Mouse (Mus musculus) left cerebral cortex, postnatal 36 days (tissue): ENCODE results near the gene Ripor3. TPM values are rescaled to one million over a fixed set of nuclear protein-coding genes. Genes with fewer than 3 reads are reported as not detected.

Experiments used
- DNase-seq, 2 experiments: peaks; one replicate each; pipeline ENCODE4 v3.0.0; 2021 to 2022; ENCODE audit warnings: low spot score in 2 of 2, mixed read lengths in 1 of 2
- intact Hi-C: fragments of 180-260 bp; cut with DNase I; formaldehyde crosslinking; loops from one replicate; pipeline ENCODE4 v1.15.1; 2025
- total RNA-seq, 2 experiments: library from RNA; stranded (reverse); gene quantifications; 2 replicates each; pipeline ENCODE4 v1.2.3; 2021

Ripor3 gene
- total RNA-seq, 2 experiments from 2014 or later = 0.32 to 1.7 TPM

DNA sequence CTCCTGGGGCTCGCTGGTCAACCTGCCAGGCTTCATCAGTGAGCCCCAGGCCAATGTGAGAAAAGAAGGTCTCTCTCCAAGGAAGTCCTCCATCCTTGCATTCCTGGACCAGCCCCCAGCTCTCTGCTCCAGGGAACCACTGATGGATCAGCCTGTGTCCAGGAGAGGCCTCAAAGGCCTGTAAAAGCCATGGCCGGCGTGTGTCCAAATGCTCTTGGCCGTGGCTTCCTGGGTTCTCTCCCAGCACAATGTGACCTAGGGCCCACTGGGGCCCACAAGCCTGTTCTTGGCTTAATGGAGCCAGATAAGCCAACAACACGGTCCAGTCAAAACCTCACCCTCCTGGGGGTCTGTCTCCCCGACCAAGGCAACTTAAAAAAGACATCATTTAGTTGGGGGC is 25.5 kb upstream of the Ripor3 start:
- no peak for DNase-seq
- intact Hi-C loops = no loop called here

DNA sequence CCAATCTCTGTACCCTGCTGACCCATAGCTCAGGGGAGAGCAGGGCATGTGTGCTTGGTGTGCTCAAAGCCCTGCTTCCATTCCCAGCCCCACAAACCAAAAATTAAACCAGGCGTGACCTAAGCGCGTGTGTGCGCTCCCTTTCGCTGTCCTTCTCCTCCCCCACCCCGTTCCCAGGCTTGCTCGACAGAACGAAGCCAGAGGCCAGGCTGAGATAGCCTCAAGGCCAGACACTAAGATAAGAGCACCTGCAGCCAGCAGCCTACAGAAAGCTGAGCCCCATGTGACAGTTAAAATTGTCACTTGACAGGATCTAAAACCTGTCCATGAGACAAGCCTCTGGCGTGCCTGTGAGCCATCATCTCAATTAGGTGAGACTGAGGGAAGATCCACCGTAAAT is 23.5 kb upstream of the Ripor3 start:
- no peak for DNase-seq
- intact Hi-C loops = no loop called here

DNA sequence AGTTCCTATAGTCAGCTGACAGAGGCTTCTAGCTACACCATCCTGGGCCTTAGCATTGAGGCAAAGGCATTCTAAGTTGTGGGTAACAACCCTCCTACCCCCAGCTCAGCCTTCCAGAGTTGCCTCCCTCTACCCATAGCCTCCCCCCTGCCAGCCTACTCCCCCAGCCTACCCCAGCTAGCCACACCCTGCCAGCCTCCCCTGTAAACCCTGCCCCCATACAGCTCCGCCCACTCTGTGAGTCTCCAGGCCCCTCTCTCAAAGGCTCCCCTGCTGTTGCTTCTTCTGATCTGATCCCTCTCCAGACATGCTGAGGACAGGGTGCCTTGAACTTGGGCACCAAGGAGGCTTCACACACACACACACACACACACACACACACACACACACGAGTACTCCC is 21.4 kb upstream of the Ripor3 start:
- intact Hi-C loops = no loop called here
- DNase-seq = no peak

DNA sequence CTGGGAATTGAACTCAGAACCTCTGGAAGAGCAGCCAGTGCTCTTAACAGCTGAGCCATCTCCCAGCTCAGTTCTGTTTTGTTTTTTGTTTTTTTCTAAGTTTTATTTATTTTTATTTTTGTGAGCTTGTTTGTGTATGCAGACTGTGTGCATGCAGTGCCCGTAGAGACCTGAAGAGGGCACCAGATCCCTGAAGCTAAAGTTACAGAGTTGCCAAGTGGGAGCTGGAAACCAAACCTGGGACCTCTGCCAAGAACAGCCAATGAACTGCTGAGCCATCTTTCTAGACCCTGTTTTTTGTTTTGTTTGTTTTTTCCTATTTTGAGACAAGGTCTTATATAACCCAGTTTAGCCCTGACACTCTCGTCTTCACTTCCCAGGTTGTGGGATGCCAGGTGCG is 18.0 kb upstream of the Ripor3 start:
- no peak for DNase-seq
- intact Hi-C loops = no loop called here

DNA sequence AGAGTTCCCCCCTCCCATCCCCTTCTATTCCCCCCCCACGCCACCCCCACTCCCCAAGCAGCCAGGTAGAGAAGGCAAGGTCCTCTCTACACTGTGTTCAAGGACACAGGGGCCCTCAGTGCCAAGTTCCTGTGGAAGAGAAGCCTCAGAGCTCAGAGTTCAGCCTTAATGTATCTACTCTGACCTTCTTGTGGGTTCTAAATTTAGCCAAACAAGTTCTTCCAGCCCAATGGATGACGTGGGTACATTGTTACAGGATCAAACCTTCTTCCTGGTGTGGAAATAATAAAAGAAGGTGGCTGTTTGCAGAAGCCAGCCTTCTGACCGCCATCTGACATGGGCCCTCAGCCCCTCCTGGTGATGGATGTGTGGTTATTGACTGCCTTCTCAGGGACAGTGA is 16.0 kb upstream of the Ripor3 start:
- intact Hi-C loops = no loop called here
- DNase-seq = no peak

DNA sequence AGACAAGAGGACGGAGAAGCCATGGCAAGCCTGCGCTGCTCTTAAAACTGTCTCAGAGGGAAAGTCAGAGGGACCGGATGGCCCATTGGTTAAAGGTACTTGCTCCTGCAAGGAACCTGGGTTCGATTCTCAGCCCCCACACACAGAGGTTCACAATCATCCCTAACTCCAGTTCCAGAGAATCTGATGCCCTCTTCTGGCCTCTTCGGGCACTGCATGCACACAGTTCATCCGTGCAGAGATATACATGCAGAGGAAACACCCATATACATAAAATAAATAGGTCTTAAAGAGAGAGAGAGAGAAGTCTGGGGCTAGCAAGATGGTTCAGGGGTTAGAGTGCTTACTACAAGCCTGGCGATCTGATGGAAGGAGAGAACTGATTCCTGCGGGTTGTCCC is 15.5 kb upstream of the Ripor3 start:
- DNase-seq = no peak
- intact Hi-C loops = no loop called here

DNA sequence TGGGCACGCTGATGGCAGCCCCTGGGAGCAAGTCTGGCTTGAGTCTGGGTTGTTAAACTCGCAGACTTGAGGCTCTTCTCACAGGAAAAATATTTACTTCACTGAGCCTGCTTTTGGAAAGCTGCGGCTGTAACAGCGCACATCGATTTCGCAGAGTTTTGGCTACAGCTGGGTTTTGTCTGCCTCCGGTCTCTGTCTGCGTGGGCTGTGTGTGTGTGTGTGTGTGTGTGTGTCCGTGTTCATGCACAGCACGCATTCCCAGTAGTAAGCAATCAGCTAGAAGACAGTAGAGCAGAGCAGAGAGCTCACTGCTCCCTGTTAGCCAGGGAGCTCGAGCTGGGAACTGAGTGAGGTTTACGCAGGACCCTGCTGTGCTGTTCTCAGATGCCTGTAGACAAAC is 14.8 kb upstream of the Ripor3 start:
- peak; percentile 61 for DNase-seq
- intact Hi-C loops = no loop called here

DNA sequence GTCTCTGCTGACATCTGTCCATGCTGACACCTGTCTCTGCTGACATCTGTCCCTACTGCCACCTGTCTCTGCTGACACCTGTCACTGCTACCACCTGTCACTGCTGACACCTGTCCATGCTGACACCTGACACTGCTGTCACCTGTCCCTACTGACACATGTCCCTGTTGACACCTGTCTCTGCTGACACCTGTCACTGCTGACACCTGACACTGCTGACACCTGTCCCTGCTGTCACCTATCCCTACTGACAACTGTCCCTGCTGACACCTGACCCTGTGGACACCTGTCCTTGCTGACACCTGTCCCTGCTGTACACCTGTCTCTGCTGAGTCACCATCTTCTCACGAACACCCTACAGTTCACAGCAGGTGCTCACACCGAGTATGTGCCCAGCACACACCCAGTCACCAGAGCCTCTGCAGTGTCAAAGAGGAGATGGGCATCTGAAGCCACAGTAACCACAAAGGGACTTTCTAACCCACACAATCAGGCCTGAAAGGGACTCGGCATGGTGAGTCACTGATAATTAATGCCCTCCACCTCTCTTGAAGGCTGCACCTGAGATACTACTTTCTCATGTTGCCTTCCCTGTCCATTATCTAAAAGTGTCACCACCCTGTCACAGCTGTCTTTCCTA is 13.5 kb upstream of the Ripor3 start:
- intact Hi-C loops = no loop called here
- DNase-seq = no peak

DNA sequence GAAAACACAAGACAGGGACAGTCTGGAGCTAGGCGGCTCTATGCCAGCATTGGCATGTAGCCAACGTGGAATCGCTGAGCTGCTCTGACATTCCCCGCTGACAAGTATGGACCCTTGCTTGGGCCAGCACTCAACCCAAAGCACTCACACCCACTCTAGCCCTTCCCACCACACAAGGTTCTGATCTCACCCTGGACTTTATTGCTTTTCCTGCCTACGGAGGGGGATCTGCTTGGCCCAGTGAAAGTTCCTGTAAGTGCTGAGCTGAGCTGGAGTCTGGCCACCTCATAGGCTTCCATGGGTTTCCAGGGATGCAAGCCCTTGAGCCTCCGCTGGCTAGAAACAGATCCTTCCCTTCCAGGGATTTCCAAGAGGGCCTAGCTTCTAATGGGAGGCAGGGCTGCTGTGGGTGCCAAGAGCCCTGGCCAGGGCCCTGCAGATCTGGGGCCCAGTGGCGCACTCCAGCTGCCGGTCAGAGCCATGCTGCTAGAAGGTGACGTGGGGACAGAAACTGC is 8.8 kb upstream of the Ripor3 start:
- DNase-seq = peak in 1 of 2 experiments; percentile 8
- intact Hi-C loops = loop anchor here (5.0 kb wide), 1 partner anchor 332 kb away; the partner anchor contains the start of genes Cebpb and Tmem189

DNA sequence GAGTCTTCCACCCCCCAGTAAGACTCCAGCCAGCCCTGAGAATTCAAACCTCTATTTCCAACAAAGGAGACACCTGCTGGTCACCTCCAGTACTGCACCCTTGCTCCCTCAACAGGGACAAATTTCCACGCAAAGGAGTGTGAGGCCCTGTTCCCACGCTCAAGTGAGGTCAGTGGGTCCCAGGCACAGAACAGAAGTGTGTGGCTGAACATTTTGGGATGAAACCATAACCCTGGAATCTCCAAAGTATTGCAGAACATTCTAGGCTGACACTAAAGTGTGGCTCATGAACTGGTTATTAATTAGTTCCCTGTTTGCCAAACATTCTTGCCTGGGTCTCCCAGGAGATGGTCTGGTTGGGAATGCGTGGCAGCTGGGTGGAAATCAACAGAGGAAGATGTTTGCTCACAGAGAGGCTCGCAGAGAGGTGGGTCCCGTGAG is 6.6 kb upstream of the Ripor3 start:
- intact Hi-C loops = loop anchor here (5.0 kb wide), 1 partner anchor 330 kb away; the partner anchor contains the start of genes Cebpb and Tmem189
- DNase-seq = peak; percentile 24 to 46

DNA sequence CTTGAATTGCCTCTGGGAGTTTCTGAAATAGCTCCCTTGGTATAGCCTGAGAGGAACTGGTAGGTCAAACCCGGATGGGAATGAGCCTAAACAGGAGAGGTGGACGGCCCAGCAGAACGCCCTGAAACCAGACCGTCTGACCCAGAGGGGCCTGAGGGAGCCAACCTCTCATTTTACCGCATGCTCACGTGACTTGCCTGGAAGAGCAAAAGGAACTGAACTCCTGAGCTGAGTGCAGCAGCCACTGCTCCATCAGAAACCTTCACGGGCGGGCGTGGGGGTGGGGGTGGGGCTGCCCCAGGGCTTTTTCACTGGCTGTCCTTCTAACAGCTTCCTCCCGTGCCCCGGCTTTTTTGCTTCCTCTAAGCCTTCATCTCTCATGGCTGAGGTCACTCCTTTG is 475 bp upstream of the Ripor3 start:
- intact Hi-C loops = loop anchor here (5.0 kb wide), 1 partner anchor 86 kb away; no protein-coding TSS in a partner anchor
- no peak for DNase-seq

DNA sequence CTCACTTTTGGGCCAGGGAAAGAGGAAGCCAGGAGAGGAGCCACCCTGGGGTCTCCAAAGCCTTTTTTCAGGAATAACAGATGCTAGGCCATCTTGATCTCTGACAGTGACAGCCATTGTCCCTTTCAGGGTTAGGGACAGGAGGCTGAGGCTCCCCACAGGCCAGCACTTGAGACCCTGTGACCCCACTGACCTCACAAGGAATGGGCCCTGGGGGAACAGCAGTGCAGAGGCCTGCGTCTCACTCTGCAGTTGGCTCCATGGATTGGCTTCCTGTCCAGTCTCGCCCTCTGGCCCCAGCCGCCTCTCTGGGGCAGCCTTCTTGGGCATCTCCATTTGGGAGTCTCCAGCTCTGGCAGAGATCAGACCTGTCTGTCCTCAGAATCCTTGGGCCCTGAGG is 2.3 kb downstream of the Ripor3 start:
- intact Hi-C loops = no loop called here
- no peak for DNase-seq

DNA sequence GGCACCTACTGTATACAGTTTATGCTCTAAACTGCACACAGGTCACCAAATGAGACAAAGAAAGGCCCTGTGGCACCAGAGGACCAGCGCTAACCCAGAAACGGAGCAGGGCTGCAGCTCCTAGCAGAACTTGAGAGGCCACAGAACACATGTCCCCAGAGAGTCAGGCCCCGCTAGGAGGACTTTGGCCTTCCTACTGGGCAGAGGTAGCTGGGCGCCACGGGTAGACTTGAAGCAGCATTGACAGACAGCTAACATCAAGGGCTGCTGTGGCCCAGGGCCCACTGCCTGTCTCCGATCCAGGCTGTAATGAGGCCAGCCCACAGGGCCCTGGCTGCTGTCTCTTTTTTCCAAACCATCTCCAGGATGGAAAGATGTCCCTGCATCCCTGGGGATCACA is 3.9 kb downstream of the Ripor3 start:
- DNase-seq = no peak
- intact Hi-C loops = no loop called here

DNA sequence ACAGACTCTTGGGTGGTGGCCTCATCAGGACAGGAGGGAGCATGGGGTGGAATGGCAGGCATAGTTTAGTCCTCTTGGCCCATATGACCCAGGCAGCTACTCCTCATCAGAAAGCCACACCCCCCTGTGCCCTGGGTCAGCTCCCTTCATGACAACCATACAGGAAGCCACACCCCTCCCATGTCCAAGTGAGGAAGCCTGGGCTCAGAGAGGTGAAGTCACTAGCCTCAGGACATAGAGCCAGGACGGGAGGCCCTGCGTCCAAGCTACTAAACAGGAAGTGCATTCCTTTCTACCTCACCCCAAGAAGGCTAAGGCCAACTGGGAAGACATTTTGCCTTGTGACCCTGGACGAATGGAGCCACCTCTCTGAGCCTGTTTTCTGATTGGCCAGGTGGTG is 4.8 kb downstream of the Ripor3 start:
- no peak for DNase-seq
- intact Hi-C loops = no loop called here

DNA sequence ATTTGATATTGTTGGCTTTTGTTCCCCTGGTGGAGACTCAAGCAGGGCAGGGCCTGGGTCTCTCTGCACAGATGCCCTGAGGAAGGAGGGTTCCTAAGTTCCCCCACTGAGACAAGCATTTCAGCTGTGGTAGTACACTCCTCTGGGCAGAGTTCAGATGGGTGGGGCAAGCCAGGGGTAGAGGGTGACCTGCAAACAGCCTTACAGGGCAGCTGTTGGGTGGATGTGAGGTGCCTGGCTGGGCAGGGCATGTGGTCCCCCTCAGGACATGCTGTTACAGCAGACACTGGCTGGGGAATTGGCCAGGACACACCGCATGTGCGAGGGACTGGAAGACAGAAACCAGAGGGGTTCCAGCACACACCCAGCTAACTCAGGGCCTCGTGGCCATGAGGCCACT is 5.4 kb downstream of the Ripor3 start:
- DNase-seq = no peak
- intact Hi-C loops = no loop called here

DNA sequence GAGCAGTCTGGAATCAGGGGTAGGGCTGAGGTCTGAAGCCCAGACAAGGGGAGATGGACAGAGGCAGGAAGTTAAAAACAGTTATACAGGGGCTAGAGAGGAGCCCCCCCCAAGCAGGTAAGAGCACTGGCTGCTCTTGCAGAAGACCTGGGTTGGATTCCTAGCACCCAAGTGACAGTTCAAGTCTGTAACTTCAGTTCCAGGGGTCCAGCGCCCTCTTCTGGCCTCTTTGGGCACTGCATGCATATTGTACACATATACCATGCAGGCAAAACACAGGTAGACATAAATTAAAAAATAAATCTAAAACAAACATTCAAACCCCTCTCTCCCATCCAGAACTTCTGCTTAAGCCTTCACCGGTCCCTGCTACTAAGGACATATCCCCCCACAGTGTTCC is 6.0 kb downstream of the Ripor3 start:
- intact Hi-C loops = no loop called here
- no peak for DNase-seq

DNA sequence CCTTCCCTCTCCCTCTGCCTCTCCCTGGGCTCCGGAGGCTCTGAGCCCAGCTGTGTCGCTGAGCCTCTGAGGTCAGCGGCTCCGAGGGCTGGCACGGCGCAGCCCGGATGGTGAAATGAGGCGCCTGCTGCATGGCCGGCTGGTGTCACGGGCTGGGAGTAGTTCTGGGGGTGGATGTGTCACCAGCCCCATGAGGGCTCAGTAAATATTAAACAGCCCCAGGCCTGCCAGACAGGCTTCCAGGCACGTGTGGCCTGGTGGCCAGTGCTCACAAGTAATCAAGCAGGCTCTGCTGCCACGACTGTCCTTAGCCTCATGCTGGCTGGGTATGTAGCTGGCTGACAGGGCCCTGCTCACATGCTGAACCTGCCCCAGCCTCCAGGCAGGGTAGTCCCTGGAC is 7.0 kb downstream of the Ripor3 start:
- no peak for DNase-seq
- intact Hi-C loops = no loop called here

DNA sequence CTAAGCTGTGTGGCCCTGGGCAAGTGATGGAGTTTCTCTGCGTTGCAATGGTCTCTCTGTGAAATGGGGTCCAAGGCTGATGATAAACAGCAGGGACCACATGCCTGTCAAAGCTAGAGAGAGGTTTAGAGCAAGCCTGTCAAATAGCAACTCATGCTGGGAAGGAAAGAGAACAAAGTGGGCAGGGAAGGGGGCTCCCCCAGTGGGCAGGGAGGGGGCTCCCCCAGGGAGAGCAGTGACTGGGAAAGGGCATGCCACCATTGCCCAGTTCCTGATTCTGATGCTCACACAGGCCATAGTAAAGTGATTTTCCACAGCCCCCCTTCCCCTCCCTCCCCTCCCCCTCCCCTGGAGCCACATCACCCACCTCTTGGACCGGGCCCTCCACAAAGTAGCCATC is 7.5 kb downstream of the Ripor3 start:
- intact Hi-C loops = no loop called here
- DNase-seq = no peak

DNA sequence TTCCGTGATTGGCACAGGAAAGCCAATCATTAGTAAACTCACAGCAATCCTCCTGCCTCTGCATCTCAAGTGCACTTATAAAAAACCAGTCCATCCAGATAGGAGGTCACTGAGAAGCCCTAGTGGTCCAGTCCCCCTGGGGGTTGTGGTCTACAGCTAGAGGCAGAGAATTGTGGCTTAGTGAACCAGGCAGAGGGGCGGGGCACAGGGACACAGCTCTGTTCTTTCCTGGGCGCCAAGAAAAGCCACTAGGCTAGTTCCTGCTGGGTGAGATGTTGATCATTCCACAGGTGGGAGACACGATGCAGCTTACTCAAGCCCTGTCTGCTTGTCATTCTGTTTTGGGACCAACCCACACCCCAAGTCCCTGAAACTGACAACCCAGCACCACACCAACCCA is 8.2 kb downstream of the Ripor3 start:
- no peak for DNase-seq
- intact Hi-C loops = no loop called here

DNA sequence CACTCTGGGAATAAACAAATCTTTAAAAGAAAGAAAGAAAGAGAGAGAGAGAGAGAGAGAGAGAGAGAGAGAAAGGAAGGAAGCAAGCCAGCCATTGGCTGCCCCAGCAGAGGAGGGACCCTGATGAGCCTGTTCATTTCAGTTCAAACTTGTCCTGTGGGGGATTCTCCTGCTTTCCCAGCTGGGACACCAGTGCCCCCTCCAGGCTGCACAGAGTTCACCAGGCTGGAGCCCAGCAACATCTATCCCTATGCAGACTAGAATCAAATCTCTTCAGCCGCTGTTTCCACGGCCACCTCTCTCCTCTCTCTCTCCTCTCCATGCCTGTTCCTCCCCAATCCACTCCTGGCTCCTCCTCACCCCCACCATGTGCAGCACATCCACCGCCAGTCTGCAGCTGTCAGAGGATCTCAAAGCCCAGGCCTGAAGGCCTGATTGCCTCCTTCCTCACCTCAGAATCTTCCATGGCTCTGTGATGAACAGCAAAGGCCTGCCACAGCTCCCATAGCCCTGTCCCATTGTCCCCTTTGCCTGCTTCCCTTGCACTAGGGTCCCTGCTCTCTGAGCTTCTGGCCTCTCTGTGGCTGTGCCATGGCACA is 11.2 kb downstream of the Ripor3 start:
- no peak for DNase-seq
- intact Hi-C loops = no loop called here

DNA sequence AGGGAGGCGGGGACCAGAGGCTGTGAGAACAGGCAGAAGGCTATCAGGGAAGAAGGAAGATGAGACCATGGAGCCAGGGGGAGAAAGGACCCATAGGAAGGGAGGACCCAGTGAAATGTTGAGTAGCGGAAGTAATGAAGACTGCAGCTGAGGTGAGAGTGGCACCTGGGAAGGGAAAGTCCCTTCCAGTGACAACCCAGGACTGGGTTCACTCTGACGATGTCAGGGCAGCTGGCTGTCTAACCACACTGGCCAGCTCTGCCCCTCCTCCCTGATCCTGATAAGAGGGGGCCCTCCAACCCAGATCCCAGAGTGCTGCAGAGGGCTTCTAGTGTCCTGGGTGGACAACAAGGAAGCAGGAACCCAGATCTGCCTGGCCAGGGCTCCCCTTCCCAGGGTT is 12.9 kb downstream of the Ripor3 start:
- intact Hi-C loops = no loop called here
- DNase-seq = no peak
